Mouse (Mus musculus) left cerebral cortex, postnatal 25 days (tissue): ENCODE measurements at regions not wholly inside any gene's neighbourhood (a gene's known extent, or its start where the extent isn't known, plus 50 kb on each side); places are given as distances from the start of the nearest gene placed in this dataset.
A peak's percentile ranks its signal among the peaks of the same experiment; 100 is the strongest.
"Not testable (repeated sequence)": the region's sequence is repeated elsewhere in the genome, so short reads cannot be mapped to it uniquely, and the experiment has no call there.

Source experiments
- DNase-seq, 2 experiments: peaks; one replicate each; pipeline ENCODE4 v3.0.0; 2022; ENCODE audit warnings: low spot score in 2 of 2, mixed read lengths in 1 of 2
- intact Hi-C: fragments of 180-260 bp; cut with DNase I; formaldehyde crosslinking; loops from one replicate; pipeline ENCODE4 v1.15.1; 2025

- DNase-seq = no peak
- intact Hi-C loops = no loop called here
Measured at GRCm38 (mm10) chr10:111624021-111624420, 117.9 kb downstream of the Phlda1 start.

- intact Hi-C loops = no loop called here
- no peak for DNase-seq
Measured at GRCm38 (mm10) chr10:111624624-111625023, 118.5 kb downstream of the Phlda1 start.

- no peak for DNase-seq
- intact Hi-C loops = no loop called here
Measured at GRCm38 (mm10) chr10:111625573-111625972, 119.5 kb downstream of the Phlda1 start.

DNA sequence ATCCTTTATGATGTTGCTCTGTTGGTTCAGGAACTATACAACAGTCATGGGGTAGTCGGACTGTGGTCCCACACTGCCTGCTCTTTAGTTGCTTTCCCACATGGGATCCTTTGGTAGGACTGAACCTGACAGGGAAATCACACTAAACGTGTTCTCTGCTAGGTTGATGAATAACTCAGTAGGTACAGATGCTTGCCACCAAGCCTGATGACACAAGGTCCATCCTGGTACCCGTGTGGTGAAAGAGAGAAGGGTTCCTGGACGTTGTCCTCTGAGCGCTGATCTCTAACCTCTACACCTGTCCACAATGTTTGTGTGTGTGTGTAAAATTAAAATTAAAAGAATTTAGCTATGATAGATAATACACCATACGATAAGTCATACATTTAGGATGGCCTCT, 119.9 kb downstream of the Phlda1 start:
- DNase-seq = no peak
- intact Hi-C loops = no loop called here

DNA sequence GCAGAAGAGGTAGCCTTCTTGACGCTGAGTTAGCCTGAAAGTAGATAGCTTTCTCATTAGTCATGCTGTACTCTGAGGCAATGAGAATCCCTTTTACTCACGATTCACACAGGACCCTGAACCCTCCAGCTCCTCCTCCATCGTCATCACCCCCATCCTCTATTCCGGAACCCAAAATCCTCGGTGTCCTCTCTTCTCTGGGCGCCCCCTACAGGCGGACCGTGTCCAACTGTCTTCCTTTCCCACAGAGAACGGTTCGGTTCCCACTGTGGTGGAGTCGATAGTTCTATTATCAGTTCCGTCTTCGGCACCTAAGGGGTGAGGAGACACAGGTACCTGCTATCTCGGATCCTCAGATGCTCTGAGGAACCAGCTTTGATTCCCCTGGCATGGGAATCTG, 130.2 kb downstream of the Phlda1 start:
- intact Hi-C loops = no loop called here

DNA sequence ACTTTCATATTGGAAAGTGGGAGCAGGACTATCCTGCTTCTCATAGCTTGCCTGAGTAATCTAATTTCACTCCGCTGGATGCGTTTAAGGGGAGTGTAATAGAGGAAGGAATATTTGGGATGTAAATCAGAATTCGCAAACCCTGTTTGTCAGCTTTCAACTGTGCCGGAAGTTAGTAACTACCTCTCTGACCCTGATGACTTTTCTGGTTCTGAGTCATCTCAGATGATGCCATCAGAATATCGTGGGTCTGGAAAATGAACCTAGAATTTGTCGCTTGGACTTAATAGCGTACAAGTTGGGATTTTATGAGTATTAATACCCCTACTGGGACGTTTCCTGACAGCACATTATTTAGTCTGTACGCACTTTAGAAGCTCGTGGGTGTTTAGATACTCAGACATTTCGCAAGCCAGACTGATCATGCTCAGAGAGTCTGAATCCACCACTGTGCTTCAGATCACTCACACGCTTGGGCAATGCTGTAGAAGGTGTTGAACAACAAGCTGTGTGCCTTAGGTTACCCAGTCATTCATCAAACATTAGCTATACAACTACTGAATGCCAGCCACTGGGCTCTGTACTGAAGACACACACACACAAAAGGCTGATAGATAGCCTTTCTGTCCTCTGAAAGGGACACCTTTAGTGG, 131.1 kb downstream of the Phlda1 start:
- intact Hi-C loops = no loop called here

More for the DNA sequence above, 130.2 kb downstream of the Phlda1 start:
- no peak for DNase-seq

GRCm38 (mm10) chr10:111639866-111640265, 133.8 kb downstream of the Phlda1 start:
- intact Hi-C loops = no loop called here
- DNase-seq = no peak

More for the DNA sequence above, 131.1 kb downstream of the Phlda1 start:
- no peak for DNase-seq

DNA sequence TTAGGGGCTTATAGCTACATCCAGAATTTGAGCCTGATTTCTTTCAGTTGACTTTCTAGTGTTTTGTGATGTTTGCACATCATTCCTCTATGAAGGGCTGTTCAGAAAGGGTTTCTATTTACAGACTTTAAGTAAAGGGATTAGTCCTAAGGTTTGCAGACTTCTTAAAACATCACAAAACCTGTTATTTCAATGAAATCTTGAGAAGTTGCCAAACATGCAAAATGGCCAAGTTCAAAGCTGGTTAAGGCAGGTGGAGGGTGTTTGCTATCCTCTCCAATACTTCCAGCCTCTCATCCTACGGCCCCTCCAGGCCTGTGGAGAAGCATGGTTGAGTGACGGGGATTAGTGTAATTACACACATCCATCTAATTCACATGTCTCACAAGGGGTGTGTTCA, 136.6 kb downstream of the Phlda1 start:
- intact Hi-C loops = no loop called here
- DNase-seq = no peak

DNA sequence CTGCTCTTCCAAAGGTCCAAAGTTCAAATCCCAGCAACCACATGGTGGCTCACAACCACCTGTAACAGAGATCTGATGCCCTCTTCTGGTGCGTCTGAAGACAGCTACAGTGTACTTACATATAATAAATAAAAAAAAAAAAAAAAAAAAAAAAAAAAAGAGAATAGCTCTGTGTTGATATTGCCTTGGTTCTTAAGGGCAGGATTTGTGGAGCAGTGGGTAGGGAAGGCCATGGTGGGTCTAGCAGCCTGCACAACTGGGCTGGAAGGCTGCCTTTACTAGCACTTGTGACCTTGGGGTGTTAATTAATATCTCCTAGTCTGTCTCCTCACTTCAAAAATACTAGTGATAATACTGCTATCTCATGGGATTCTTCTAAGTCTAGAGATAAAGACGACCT, 147.7 kb downstream of the Phlda1 start:
- DNase-seq, intact Hi-C loops: not testable (repeated sequence)

DNA sequence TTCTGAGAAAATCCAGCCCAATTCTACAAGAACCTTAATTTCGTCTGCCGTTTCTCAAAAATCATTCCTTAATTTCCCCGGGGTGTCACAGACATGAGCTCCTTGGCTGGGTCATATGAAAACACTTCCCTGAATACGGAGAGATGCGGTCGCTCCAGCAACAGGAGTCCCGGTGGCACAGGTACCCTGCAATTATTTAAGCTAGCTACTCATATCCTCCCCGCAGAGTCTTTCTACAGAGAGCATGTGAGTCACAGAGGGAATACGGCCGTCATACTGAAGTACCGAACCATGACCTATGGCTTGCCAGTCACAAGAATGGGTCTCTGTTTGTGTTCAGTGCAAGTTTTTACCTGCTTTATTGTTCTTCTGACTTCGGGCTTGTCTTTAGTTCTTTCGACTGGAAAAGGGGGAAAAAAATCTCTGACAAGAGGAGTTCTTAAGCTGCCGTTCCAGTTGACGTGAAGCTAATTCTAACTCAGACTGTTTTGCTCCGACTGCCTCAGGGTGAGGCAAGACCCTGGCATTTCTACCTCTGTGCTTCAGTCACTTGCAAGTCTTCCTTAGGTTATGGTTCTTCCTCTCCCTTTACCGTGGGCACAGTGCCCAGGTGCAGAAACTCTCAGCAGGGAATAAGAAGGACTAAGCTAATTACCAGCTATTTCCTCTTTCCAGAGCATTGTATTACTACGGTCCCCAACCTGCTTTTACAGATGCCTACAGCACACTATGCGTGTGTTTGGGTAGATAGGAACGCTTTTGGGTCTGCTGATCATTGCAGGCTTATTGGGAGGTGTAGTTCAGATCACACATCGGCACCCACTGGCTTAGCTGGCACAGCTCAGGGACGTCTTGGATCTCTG, 148.5 kb downstream of the Phlda1 start:
- no peak for DNase-seq
- intact Hi-C loops = no loop called here

DNA sequence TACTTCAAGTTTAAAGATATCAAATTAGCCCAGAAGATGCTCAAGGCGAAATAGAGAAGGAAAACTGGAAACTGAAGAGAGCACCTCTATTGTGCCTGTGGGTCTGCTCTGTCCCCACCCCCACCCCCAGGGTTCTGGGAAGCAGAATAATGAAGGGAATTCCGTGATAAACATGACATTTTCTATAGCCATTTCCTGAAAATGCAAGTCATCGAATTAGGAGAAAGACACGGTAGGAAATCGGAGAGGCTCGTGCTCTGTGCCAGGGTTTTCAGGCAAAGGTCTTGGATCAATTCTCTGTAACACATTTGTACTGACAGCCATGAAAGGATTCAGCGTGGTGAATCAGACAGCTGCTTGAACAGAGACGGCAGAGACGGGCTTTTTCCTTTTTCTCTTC, 152.7 kb downstream of the Phlda1 start:
- DNase-seq = no peak
- intact Hi-C loops = no loop called here

DNA sequence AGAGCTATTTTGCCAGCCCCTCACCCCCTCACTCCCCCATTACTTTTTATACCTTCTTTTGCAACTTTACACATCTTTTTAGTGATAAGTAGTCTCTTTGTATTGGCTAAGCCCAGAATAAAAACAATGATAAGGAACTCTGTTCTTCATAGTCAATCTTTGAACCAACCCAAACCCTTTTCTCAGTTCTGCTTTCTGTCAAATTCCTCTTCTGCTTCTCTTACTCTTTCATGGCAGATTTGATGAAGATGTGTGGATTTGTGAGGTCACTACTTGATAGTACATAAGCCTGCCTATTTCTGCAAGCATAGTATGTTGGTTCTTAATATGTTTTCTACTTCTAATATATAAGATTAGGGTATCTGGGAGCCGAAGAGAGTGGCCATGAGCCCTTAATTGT, 156.6 kb downstream of the Phlda1 start:
- intact Hi-C loops = no loop called here
- DNase-seq = no peak

GRCm38 (mm10) chr10:111665834-111666233, 159.7 kb downstream of the Phlda1 start:
- DNase-seq = peak in 1 of 2 experiments; percentile 43
- intact Hi-C loops = no loop called here

DNA sequence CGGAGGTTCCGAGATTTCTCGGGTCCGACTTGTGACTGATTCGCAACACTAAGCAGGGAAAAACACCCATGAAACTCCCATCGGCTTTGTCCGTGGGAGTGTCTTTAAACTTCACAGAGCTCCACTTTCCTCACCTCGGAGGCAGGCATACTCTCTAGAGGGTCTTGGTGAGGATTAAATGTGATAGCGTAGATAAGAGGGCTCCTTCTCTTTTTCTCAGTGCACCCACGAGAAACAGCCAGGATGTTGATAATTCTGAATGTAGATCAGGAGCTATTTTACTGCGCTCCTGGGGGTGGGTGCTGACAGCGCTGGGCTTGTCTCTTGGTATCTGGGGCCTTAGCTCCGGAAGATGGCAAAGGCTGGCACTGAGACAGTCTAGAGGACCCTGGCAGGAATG, 160.9 kb downstream of the Phlda1 start:
- intact Hi-C loops = no loop called here
- DNase-seq = no peak

DNA sequence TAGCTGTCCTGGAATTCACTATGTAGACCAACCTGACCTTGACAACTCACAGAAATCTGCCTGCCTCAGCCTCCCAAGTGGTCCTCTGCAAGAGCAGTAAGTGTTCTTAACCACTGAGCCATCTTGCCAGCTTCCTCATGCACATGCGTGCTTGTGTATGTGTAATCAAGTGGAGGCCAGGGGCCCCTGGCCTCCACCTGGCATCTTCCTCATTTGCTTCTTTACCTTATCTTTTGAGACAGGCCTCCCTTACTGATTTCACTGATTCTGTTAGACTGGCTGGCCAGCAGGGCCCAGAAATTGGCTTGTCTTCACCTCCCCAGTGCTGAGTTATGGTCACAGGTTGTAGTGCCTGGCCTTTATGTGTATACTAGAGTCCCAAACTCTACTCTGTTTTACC, 162.6 kb downstream of the Phlda1 start:
- no peak for DNase-seq
- intact Hi-C loops = no loop called here

DNA sequence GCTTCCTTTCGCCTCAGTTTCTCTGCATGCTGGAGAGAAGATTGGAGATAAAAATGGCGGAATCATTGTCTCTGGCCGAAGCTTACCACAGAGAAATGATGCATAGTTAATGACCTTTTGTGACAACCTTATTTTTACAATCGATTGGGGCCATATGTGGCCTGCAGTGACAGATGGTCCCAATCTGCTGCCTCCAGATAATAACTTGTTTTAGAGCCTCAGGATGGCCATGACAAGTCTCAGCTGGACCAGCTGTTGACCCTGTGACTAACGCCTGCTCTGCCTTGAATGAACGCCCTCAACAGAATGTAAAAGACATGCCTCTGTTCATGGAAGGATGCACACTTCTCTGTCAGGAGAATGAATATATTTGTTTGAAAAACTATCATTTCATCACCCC, 163.6 kb downstream of the Phlda1 start:
- no peak for DNase-seq
- intact Hi-C loops = no loop called here

- intact Hi-C loops = no loop called here
- DNase-seq = no peak
Measured at GRCm38 (mm10) chr10:111670666-111671065, 164.6 kb downstream of the Phlda1 start.

DNA sequence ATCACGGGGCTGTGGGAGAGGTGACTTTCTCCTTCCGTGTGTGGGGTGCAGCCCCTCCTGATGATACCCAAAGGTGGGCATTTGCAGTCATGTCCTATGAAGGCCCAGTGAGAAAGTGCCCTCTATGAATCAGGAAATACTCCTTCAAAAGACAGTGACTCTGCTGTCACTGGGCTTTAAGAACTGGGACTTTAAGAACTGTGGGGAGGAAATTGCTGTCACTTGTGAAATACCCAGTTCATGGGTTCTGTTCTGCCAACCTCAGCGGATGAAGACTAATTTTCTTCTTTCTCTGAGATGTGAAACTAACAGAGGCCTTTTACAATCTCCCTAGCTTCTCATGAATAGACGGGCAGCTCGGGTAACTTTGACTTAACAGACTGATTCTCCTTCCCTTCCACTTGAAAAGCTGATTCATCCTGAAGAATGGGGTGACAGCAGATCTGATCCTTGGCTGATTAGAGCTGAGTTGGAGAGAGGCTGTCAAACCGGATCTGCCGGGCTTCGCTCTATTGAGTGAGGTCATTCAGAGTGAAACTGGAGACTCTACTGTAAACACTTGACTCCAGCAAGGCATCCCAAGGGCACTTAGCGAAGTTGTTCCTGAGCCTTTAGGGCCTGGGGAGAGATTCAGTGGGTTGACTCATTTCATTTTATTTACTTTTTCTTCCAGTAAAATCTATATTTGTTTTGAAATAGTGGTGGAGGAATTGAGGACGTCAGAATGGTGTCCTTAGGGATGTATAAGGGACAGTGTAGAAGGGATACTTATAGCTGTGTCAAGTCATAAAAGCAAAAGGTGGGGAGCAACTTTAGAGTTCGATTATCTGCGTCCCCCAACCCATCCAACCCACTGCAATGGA, 166.6 kb downstream of the Phlda1 start:
- no peak for DNase-seq
- intact Hi-C loops = no loop called here

DNA sequence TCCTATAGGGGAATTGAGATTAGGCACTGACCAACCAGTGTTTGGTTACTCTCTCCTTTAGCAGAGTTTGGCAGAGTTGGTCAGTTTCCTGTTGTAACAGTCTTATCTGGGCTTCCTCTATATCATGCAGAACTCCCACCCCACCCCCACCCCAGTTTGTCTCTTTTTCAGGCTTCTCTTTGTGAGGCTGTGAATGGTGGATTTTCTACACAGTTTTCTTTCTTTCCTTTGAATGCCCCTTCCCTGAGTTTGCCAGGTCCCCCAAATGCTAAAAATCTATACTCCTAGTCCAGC, 167.2 kb downstream of the Phlda1 start:
- no peak for DNase-seq
- intact Hi-C loops = no loop called here

GRCm38 (mm10) chr10:111676255-111676654, 170.2 kb downstream of the Phlda1 start:
- intact Hi-C loops = no loop called here
- DNase-seq = no peak

- intact Hi-C loops = no loop called here
Measured at GRCm38 (mm10) chr10:111680919-111681318, 174.8 kb downstream of the Phlda1 start.

More at GRCm38 (mm10) chr10:111680919-111681318, 174.8 kb downstream of the Phlda1 start:
- no peak for DNase-seq
